Mouse (Mus musculus): ENCODE measurements at regions not wholly inside any gene's neighbourhood (a gene's known extent, or its start where the extent isn't known, plus 50 kb on each side); places are given as distances from the start of the nearest gene placed in this dataset.
"Not testable (repeated sequence)": the region's sequence is repeated elsewhere in the genome, so short reads cannot be mapped to it uniquely, and the experiment has no call there.

DNA sequence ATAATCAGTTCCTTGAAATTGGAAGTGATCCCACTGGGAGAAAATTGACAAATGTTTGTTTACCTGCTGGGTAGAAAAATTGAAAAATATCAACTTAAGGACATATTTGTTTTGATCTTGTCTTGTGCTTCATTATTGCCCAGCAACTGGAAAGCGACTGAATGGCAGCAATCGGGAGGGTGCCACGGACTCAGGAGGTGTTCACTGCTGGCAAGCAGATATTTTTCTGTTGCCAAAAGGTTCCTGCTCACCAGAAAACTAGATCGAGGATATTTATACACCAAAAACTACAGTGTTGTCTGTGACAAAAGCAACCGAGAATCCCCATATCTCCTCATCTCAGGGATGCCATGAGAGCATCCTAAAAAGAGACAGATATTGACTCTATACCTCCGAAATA is 71.4 kb downstream of the Gm21833 start:
- DNase-seq (ENCODE audit: low read depth, low spot score): no peak

DNA sequence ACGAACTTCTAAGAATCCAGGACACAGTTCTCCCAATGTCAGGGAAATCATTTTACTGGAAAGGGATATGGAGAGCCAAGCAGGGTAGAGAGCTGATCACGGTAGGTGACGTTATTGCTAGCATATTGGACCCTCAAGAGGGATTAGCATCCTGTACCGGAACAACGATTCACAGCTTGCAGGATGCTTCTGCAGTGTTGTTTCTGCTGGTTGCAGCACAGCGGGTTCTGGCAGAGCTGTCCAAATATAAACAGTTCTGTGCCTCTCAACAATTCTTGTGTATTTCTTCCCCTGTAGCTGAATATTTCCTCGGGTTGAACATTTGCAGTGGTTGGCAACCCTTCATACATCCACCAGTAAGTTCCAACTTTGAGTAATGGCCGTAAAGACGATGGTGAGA is 92.4 kb downstream of the Gm21833 start:
- DNase-seq (ENCODE audit: low read depth, low spot score): no peak

DNA sequence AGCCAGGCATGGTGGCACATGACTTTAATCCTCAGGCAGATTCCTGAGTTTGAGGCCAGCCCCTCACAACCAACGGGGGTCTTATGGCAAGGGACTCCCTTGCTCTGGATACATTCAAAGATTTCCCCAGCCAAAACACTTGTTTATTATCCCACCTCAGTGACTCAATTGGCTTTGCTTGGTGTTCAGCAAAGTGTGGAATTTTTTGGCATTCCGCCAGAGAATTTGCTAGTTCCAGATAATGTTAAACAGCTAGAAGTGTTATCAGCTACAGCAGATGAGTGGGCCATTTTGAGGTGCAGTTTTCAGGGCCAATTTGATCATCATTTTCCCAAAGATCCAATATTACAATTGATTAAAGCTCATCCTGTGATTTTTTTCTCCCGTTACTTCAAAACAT is 130.8 kb downstream of the Gm21833 start:
- DNase-seq (ENCODE audit: low read depth, low spot score): not testable (repeated sequence)

DNA sequence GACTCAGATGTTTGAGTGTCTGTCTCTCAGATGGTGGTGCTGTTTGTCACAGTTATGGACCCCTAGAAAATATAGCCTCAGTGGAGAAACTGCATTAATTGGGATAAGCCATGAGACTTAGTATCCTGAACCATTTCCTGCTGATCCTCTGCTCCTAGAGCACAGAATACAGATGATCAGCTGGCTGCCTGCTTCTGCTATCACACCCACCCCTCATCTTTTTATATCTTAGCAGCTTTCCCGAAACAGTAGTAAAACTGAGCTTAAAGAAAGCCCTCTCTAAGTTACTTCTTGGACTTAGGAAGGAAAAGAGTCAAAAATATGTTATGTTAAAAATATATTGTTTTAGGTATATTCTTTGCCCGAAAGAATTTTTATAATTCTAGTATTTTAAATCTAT is 163.5 kb downstream of the Gm21833 start:
- no peak for DNase-seq (ENCODE audit: low read depth, low spot score)

DNA sequence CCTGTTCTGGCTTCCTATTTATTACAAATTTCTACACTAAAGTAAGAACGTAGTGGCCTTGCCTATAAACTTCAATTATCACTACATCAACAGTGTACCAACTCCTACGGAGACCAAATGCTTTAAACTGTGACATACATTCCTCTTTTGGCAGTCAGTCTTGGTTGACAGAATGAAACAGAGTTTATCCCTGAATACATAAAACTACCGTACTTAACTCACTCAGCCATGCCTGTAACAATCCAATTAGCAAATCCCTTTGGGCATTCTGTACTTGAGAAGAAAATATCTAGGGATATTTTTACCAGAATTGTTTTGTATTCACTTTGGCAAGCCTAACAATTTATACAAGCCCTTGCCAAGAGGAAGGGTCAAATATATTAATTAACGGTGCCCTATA is 169.7 kb downstream of the Gm21833 start:
- DNase-seq (ENCODE audit: low read depth, low spot score): no peak

DNA sequence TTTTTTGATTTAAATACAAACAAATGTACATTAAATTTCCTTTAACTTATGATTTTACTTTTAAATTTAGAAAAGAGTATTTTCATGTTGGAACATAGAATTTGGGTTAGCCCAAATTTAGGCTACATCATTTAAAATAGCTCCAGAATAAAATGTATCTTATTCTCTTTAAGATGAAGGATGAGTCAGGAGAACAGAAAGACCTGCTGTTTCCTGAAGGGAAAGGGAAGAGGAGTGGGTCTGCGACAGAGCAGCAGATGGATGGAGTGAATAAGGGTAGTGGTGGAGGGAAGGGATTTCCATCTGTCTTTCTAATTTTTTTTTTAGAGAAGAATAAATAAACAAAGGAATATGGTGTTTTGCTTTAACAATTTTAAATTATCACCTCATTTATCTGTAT is 193.1 kb downstream of the Gm21833 start:
- no peak for DNase-seq (ENCODE audit: low read depth, low spot score)

DNA sequence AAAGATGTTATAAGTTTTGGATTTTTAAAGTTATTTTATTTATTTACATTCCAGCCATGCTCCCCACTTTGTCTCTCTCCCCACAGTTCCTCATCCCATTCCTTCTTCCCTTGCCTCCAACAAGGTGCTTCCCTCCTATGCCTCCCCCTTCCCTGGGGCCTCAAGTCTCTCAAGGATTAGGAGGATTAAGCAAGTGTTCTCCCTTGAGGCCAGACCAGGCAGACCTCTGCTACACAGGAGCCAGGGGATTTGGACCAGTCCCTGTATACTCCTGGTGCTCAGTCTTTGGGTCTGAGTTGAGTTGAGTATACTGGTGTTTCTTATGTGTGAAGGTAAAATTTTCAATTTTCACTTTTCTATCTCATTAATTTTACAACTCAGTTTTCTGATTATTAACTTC is 235.2 kb downstream of the Gm21833 start:
- peak; percentile 2 for DNase-seq (ENCODE audit: low read depth, low spot score)

DNA sequence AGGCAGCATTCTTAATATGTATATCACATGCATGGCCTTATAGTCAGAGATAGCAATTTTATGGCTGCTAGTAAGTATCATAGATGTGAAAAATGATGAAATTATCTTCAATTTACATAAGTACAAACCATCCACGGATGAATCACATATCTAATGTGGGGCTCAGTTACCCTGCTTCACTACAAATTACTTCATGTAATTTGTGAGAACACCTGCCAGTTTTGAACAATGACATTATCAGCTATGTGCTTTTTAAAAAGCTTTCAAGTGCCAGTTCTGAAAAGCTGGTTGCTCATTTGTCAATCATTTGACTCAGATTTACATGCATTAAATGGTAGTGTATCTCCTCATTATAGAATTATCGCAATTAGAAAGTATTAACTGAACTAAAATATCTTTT is 243.3 kb downstream of the Gm21833 start:
- no peak for DNase-seq (ENCODE audit: low read depth, low spot score)

DNA sequence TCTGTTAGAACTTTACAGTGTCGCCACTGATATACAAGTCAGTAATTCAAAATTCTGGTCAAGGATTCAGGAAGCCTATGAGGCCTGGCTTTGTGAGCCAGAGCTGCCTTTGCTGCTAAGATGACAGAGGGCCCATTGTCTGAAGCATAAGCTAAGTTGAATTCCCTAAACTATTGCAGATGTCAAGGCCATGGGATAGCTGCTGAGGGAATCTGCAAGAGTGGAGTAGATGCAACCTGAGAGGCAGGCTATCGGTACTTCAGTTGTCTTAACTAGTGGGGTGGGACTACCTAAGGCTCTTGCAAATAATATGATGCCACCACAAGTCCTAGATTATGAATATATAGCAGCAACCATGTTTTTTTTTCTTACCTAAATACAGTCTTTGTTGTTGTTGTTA is 263.9 kb downstream of the Gm21833 start:
- DNase-seq (ENCODE audit: low read depth, low spot score): no peak

DNA sequence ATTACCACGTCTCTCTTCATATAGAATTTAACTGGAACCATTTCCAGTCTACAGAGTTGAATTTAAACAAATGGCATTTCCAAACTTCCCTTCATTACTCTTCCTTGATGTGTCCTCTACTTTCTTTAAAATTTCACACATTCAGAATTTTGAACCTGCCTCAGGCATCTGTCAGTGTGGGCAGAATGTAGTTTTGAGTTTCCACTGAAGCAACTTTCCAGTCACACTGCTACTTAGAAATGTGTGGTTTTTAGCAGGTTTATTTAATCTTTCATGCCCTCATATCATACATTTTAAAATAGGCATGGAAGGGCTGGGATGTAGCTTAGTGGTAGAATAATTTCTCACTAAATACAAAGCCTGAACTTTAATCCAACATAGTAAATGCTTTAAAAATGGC is 282.9 kb downstream of the Gm21833 start:
- DNase-seq (ENCODE audit: low read depth, low spot score): no peak

DNA sequence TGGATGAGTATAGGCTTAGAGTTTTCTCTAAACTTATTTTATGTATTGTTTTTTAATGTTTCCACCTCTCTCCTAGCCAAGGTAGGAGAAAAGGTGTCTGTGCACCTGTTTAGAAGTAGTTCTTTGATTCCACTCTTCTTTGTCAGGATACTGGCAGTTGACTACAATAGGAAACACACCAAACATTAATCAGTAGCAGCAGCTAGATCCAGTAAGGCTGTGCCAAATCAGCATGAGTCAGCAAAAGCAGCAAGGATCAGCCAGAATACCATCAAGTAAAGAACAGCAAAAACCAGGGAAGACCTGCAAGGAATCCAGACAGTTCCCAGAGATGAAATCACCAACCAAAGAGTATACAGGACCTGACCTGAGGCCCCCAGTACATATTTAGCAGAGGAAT is 303.7 kb downstream of the Gm21833 start:
- DNase-seq (ENCODE audit: low read depth, low spot score): peak; percentile 30

DNA sequence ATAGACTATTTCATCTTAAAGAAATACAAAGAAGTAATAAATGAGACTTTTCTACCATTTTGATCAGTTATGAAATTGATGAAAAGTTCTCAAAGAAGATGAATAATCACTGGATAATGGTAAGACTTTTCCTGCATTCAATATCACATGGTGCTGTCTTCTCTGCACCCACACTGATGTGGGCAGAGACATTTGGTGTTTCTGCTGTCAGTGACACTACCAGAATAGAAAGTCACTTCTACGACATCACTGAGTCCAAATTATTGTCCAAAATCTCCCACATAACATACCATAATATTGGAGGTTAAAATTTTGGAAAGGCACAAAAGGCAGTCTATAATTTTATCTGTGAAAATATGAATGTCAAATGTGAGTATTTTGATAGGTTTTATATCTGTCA is 344.8 kb downstream of the Gm21833 start:
- DNase-seq (ENCODE audit: low read depth, low spot score): no peak

DNA sequence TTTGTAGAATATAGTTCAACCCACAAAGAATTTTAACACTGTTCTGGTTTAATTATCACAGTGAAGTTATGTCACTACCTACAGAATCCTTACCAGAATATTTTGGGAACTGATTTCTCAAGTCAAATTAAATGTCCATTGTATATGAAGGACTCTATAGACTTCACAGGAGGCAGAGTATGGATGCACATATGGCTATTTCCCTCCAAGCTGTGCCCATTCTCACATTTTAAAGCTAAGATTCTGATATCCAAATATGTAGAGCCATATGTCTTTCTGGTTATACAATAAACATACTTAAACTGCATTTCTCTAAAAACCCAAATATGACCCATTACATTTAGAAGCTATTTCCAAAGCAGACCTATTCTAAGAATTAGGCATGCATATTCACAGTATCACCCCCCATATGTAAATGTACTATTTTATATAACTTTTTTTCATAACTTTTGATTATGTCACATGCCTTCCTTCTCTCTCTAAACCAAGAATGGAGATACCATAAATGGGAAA is 365.3 kb downstream of the Gm21833 start:
- DNase-seq (ENCODE audit: low read depth, low spot score): no peak

DNA sequence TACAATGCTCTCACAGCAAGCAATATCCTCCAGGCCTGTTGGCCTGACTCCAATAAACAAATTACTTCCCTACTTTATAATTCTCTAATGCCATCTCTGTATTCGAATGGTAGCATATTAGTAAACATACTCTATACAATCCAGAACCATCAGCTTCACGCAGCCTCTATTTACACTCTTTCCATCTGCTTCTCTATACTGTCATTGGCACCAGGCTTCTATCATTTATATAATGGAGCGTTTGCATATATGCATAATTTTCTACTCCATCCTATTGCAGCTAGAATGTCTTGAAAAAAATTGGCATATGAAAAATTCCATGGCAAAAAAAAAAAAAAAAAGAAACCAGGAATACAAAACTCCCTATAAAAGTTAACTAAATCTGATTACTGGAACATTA is 369.6 kb downstream of the Gm21833 start:
- no peak for DNase-seq (ENCODE audit: low read depth, low spot score)

All from R1 (cell line).